Mouse (Mus musculus): ENCODE data around the gene Cklf. TPM values are rescaled to one million over a fixed set of nuclear protein-coding genes. Genes with fewer than 3 reads are reported as not detected.

Gene Cklf
- polyA plus RNA-seq, 1 experiment from 2014 or later: 25.6 TPM

Other genes with a start within 250 kb of the Cklf start
- 47.9 and 49.9 TPM in 2 replicates for gene Cdh5, start 149.2 kb upstream of the Cklf start, polyA plus RNA-seq (2015; fragmentation: Nextera tagmentation; extraction: Ambion mirVana)
- 0.55 and 0.65 TPM in 2 replicates for gene Bean1, start 80.4 kb upstream of the Cklf start, polyA plus RNA-seq (2015; fragmentation: Nextera tagmentation; extraction: Ambion mirVana)
- gene Tk2, start 2.3 kb upstream of the Cklf start, polyA plus RNA-seq (2015; fragmentation: Nextera tagmentation; extraction: Ambion mirVana): 10.3 and 10.8 TPM in 2 replicates
- not detected in 2 replicates for gene Cmtm2a, start 42.3 kb downstream of the Cklf start, polyA plus RNA-seq (2015; fragmentation: Nextera tagmentation; extraction: Ambion mirVana)
- not detected in 2 replicates for gene Gm45711, start 59.2 kb downstream of the Cklf start, polyA plus RNA-seq (2015; fragmentation: Nextera tagmentation; extraction: Ambion mirVana)
- gene Cmtm1, start 59.3 kb downstream of the Cklf start, polyA plus RNA-seq (2015; fragmentation: Nextera tagmentation; extraction: Ambion mirVana): not detected in 2 replicates
- gene Gm11020, start 70.7 kb downstream of the Cklf start, polyA plus RNA-seq (2015; fragmentation: Nextera tagmentation; extraction: Ambion mirVana): not detected in 2 replicates
- not detected in 2 replicates for gene Cmtm2b, start 71.4 kb downstream of the Cklf start, polyA plus RNA-seq (2015; fragmentation: Nextera tagmentation; extraction: Ambion mirVana)
- 95.9 and 100 TPM in 2 replicates for gene Cmtm3, start 88.5 kb downstream of the Cklf start, polyA plus RNA-seq (2015; fragmentation: Nextera tagmentation; extraction: Ambion mirVana)
- 1.2 and 1.6 TPM in 2 replicates for gene Cmtm4, start 144.9 kb downstream of the Cklf start, polyA plus RNA-seq (2015; fragmentation: Nextera tagmentation; extraction: Ambion mirVana)
- 45.0 and 51.1 TPM in 2 replicates for gene Dync1li2, start 192.2 kb downstream of the Cklf start, polyA plus RNA-seq (2015; fragmentation: Nextera tagmentation; extraction: Ambion mirVana)